Mouse (Mus musculus) cortical plate, adult 2 months (tissue): ENCODE results near the gene Fam83b.

Source experiments
- CTCF ChIP-seq: fragments of 200-500 bp; IDR thresholded peaks from 2 replicates; pipeline ENCODE4 v1.5.1; 2011; ENCODE audit warnings: mild to moderate bottlenecking, control low read depth, low read length; ENCODE audit not compliant: insufficient read depth; ENCODE audit errors: extremely low read depth
- POLR2A ChIP-seq: fragments of 200-500 bp; IDR thresholded peaks from 2 replicates; pipeline ENCODE4 v1.6.1; 2011; ENCODE audit warnings: mild to moderate bottlenecking, low read length, control low read depth; ENCODE audit not compliant: insufficient read depth; ENCODE audit errors: extremely low read depth

GRCm38 (mm10) chr9:76603744-76604143 lies 36.8 kb upstream of the Fam83b start:
- TF ChIP-seq CTCF (no peak), POLR2A (no peak)
